Mouse (Mus musculus) spleen, adult 2 months (tissue): ENCODE measurements around the gene Aatk. TPM values are rescaled to one million over a fixed set of nuclear protein-coding genes. Genes with fewer than 3 reads are reported as not detected.

Experiments
- DNase-seq, 2 experiments: peaks; one replicate each; pipeline versions ENCODE4 v3.0.0 to v3.0.0-alpha.2; 2012 to 2021; ENCODE audit warnings: low spot score in 2 of 2, low read depth in 1 of 2
- H3K27ac ChIP-seq: fragments of 200-500 bp; 2 replicates; pipeline ENCODE4 v1.5.1; 2012; ENCODE audit warnings: low read length, inconsistent platforms; ENCODE audit not compliant: insufficient read depth
- H3K27me3 ChIP-seq: fragments of 200-500 bp; 2 replicates; pipeline ENCODE4 v1.6.1; 2012; ENCODE audit warnings: mild to moderate bottlenecking, moderate library complexity, low read length, inconsistent platforms; ENCODE audit not compliant: control insufficient read depth, insufficient read depth
- H3K36me3 ChIP-seq: fragments of 200-500 bp; 2 replicates; pipeline ENCODE4 v1.6.1; 2012; ENCODE audit warnings: mild to moderate bottlenecking, low read length, inconsistent platforms; ENCODE audit not compliant: control insufficient read depth, insufficient read depth
- H3K4me1 ChIP-seq: fragments of 200-500 bp; 2 replicates; pipeline ENCODE4 v1.6.1; 2011; ENCODE audit warnings: inconsistent platforms; ENCODE audit not compliant: control insufficient read depth, insufficient read depth, insufficient read length
- H3K4me3 ChIP-seq: fragments of 200-500 bp; 2 replicates; pipeline ENCODE4 v1.5.1; 2011; ENCODE audit warnings: mild to moderate bottlenecking, inconsistent platforms; ENCODE audit not compliant: insufficient read depth, insufficient read length; ENCODE audit errors: extremely low read depth
- CTCF ChIP-seq: fragments of 200-500 bp; IDR thresholded peaks from 2 replicates; pipeline ENCODE4 v1.5.1; 2011; ENCODE audit warnings: mild to moderate bottlenecking, inconsistent platforms; ENCODE audit not compliant: insufficient read depth, insufficient read length, insufficient replicate concordance; ENCODE audit errors: extremely low read depth
- POLR2A ChIP-seq: fragments of 200-500 bp; IDR thresholded peaks from 2 replicates; pipeline ENCODE4 v1.6.1; 2011; ENCODE audit warnings: low read depth, low read length, inconsistent platforms
- WGBS: fragments of 180-500 bp; shearing (Covaris S2); methylation state at CpG from one replicate; pipeline ENCODE4 v1.1.7; 2018; 5-methylcytosine and 5-hydroxymethylcytosine counted together
- polyA plus RNA-seq: library from polyadenylated mRNA; depleted of rRNA; stranded (reverse); fragments of >200 nt; gene quantifications from 2 replicates; pipeline ENCODE4 v1.2.3, GENCODE M21; 2012; rRNA removed

Gene Aatk
- polyA plus RNA-seq, 1 experiment, result 7.4 TPM

- no peak for DNase-seq
- no peak for TF ChIP-seq POLR2A
- no peak for TF ChIP-seq CTCF
- Histone ChIP-seq H3K27me3 (no peaks in the 10 kb centered on the region), H3K36me3 (no peaks in the 10 kb centered on the region), H3K27ac (no peak overlapping the region), H3K4me1 (no peaks in the 10 kb centered on the region), H3K4me3 (no peak overlapping the region)
- 93% methylated on average over 8 of the region's 8 CpGs for WGBS
Observed at GRCm38 (mm10) chr11:119967401-119967800, 79.6 kb downstream of the Aatk start.

- Histone ChIP-seq H3K36me3 (no peaks in the 10 kb centered on the region), H3K4me3 (no peak overlapping the region), H3K4me1 (no peaks in the 10 kb centered on the region), H3K27me3 (no peaks in the 10 kb centered on the region), H3K27ac (no peak overlapping the region)
- DNase-seq, result no peak
- whole genome bisulfite sequencing, result 93% methylated on average over 6 of the region's 6 CpGs
- TF ChIP-seq POLR2A (no peak), CTCF (no peak)
Observed at GRCm38 (mm10) chr11:119966294-119966693, 80.7 kb downstream of the Aatk start.

GRCm38 (mm10) chr11:119965053-119965452, 81.9 kb downstream of the Aatk start:
- DNase-seq, result no peak
- TF ChIP-seq CTCF, result no peak
- TF ChIP-seq POLR2A, result no peak
- WGBS, result 87% methylated on average over 9 of the region's 9 CpGs
- no peaks in the 10 kb centered on the region for H3K4me1 ChIP-seq
- no peaks in the 10 kb centered on the region; the same call in 1 of the 2 replicates for H3K36me3 ChIP-seq
- no peaks in the 10 kb centered on the region for H3K27me3 ChIP-seq
- H3K27ac ChIP-seq, result no peak overlapping the region
- no peak overlapping the region for H3K4me3 ChIP-seq

GRCm38 (mm10) chr11:119961511-119961910, 85.5 kb downstream of the Aatk start:
- Histone ChIP-seq H3K4me1 (0 out of 2 replicates have a peak, but pooled peaks cover 3% of the 10 kb centered on the region), H3K4me3 (no peak overlapping the region), H3K27ac (no peak overlapping the region), H3K36me3 (no peaks in the 10 kb centered on the region; the same call in 1 of the 2 replicates), H3K27me3 (no peaks in the 10 kb centered on the region)
- no peak for DNase-seq
- 87% methylated on average over 3 of the region's 3 CpGs for WGBS
- TF ChIP-seq POLR2A (no peak), CTCF (no peak)

GRCm38 (mm10) chr11:119960671-119961070, 86.3 kb downstream of the Aatk start:
- no peak overlapping the region for H3K4me3 ChIP-seq
- WGBS, result 40% methylated on average over 6 of the region's 6 CpGs
- TF ChIP-seq CTCF (no peak), POLR2A (no peak)
- no peak for DNase-seq
- no peaks in the 10 kb centered on the region for H3K27me3 ChIP-seq
- H3K27ac ChIP-seq, result no peak overlapping the region
- no peaks in the 10 kb centered on the region; the same call in 1 of the 2 replicates for H3K36me3 ChIP-seq
- H3K4me1 ChIP-seq, result peaks cover 10% of the 10 kb centered on the region; the same call in 1 of the 2 replicates

- H3K27me3 ChIP-seq, result no peaks in the 10 kb centered on the region
- TF ChIP-seq CTCF (no peak), POLR2A (no peak)
- no peak overlapping the region for H3K4me3 ChIP-seq
- no peak overlapping the region for H3K27ac ChIP-seq
- no peaks in the 10 kb centered on the region; the same call in 1 of the 2 replicates for H3K36me3 ChIP-seq
- WGBS, result 79% methylated on average over 4 of the region's 4 CpGs
- no peak for DNase-seq
- peaks cover 19% of the 10 kb centered on the region; the same call in 1 of the 2 replicates for H3K4me1 ChIP-seq
Observed at GRCm38 (mm10) chr11:119959714-119960113, 87.3 kb downstream of the Aatk start.

GRCm38 (mm10) chr11:119958856-119959255, 88.1 kb downstream of the Aatk start:
- Histone ChIP-seq H3K4me3 (no peak overlapping the region), H3K27me3 (no peaks in the 10 kb centered on the region), H3K27ac (no peak overlapping the region), H3K4me1 (peaks cover 26% of the 10 kb centered on the region; the same call in 1 of the 2 replicates), H3K36me3 (no peaks in the 10 kb centered on the region; the same call in 1 of the 2 replicates)
- TF ChIP-seq POLR2A, result no peak
- no peak for TF ChIP-seq CTCF
- DNase-seq, result no peak
- 80% methylated on average over 7 of the region's 7 CpGs for WGBS

Other genes with a start within 250 kb of the Aatk start
- 31.2 and 36.6 TPM in 2 replicates for gene Chmp6, start 133.7 kb downstream of the Aatk start, polyA plus RNA-seq
- 17.3 and 22.9 TPM in 2 replicates for gene Baiap2, start 104.4 kb downstream of the Aatk start, polyA plus RNA-seq
- gene Cep131, start 39.7 kb upstream of the Aatk start, polyA plus RNA-seq, result 4.5 and 7.5 TPM in 2 replicates
- 34.3 and 44.0 TPM in 2 replicates for gene Tepsin, start 51.6 kb upstream of the Aatk start, polyA plus RNA-seq
- 31.0 and 33.8 TPM in 2 replicates for gene Ndufaf8, start 51.8 kb upstream of the Aatk start, polyA plus RNA-seq
- 81.9 and 94.2 TPM in 2 replicates for gene Slc38a10, start 104.2 kb upstream of the Aatk start, polyA plus RNA-seq
- 3.6 and 4.0 TPM in 2 replicates for gene Bahcc1, start 185.8 kb upstream of the Aatk start, polyA plus RNA-seq